Mouse (Mus musculus) heart, adult 2 months (tissue): Measurements from ENCODE around the gene Bach2. TPM values are rescaled to one million over a fixed set of nuclear protein-coding genes. Genes with fewer than 3 reads are reported as not detected.

Experiments
- DNase-seq, 2 experiments: peaks; one replicate each; pipeline ENCODE4 v3.0.0; 2021
- H3K27ac ChIP-seq: fragments of 200-600 bp; 2 replicates; pipeline ENCODE4 v1.8.1; 2022
- H3K27me3 ChIP-seq: fragments of 200-500 bp; 2 replicates; pipeline ENCODE4 v1.6.1; 2012; ENCODE audit warnings: mild to moderate bottlenecking, low read length, inconsistent platforms, mixed read lengths; ENCODE audit not compliant: control insufficient read depth, insufficient read depth
- H3K36me3 ChIP-seq: fragments of 200-500 bp; 2 replicates; pipeline ENCODE4 v1.6.1; 2012; ENCODE audit warnings: low read length, inconsistent platforms; ENCODE audit not compliant: control insufficient read depth, insufficient read depth
- H3K4me1 ChIP-seq: fragments of 200-500 bp; 2 replicates; pipeline ENCODE4 v1.6.1; 2011; ENCODE audit warnings: low read length; ENCODE audit not compliant: control insufficient read depth, insufficient read depth
- H3K4me3 ChIP-seq: fragments of 200-600 bp; 2 replicates; pipeline ENCODE4 v1.8.1; 2022
- H3K79me2 ChIP-seq: fragments of 200-500 bp; replicated peaks from 2 replicates; pipeline ENCODE4 v1.6.1; 2012; ENCODE audit warnings: mild to moderate bottlenecking, inconsistent platforms, low read length, moderate library complexity, mixed read lengths; ENCODE audit not compliant: control insufficient read depth, insufficient read depth
- H3K9ac ChIP-seq: fragments of 200-500 bp; 2 replicates; pipeline ENCODE4 v1.6.1; 2012; ENCODE audit warnings: low read depth, mild to moderate bottlenecking, control low read depth, inconsistent platforms, low read length, mixed read lengths
- CTCF ChIP-seq: fragments of 200-600 bp; IDR thresholded peaks from 2 replicates; pipeline ENCODE4 v1.8.1; 2022; ENCODE audit warnings: antibody characterized with exemption, mild to moderate bottlenecking, moderate library complexity
- EP300 ChIP-seq: fragments of 200-500 bp; IDR thresholded peaks from 2 replicates; pipeline ENCODE4 v1.6.1; 2011; ENCODE audit warnings: low read depth, low read length, control low read depth; ENCODE audit not compliant: insufficient read depth
- POLR2A ChIP-seq: fragments of 200-500 bp; IDR thresholded peaks from 2 replicates; pipeline ENCODE4 v1.6.1; 2011; ENCODE audit warnings: mild to moderate bottlenecking, low read depth, low read length, control low read depth; ENCODE audit not compliant: insufficient read depth
- WGBS: fragments of 180-500 bp; shearing (Covaris S2); methylation state at CpG from one replicate; pipeline ENCODE4 v1.1.7; 2018; 5-methylcytosine and 5-hydroxymethylcytosine counted together
- intact Hi-C: fragments of 180-260 bp; cut with DNase I; formaldehyde crosslinking; loops from one replicate; pipeline ENCODE4 v1.15.1; 2025
- polyA plus RNA-seq: library from polyadenylated mRNA; depleted of rRNA; stranded (reverse); fragments of >200 nt; gene quantifications from 2 replicates; pipeline ENCODE4 v1.2.3, GENCODE M21; 2012
- total RNA-seq, 2 experiments: library from RNA; stranded (reverse); gene quantifications; 2 replicates each; pipeline ENCODE4 v1.2.3; 2021

Gene Bach2
- total and polyA plus RNA-seq, 3 experiments = 2.4 to 4.2 (median 3.9) TPM

DNA sequence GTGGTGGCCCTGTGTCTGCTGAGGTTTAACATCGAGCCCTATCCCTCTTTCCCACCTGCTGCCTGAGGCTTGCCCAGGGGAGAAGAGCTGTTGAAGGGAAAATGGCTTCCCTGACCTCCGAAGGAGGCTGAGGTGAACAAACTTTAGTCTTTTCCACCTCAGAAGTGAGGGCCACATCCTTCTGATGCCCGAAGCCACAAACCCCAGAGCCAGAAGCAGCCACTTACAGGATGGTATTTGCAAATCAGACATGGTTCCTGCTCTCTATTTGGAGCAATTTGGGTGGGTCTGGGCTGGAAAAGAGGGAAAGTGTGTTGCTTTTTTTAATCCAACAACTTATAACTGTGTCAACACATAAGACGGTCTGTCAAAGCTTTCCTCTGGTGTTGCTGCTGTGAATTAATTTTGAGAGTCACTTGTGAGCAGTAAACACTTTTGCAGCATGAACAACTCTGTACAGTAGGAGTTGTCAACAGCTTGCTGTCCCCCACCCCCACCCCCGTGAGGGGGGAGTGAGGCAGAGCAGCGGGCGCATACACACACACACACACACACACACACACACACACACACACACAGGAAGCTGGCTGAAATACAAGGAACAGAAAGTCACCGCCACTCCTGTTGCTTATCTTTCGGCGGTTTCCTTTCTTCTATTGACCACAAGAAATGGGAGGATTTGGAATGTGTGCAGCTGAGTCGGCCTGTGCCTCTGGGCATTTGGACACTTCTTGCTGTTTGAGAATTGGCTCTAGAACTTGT lies 149.1 kb downstream of the Bach2 start:
- WGBS = 19% methylated on average over 11 of the region's 11 CpGs
- peaks cover 21% of the 10 kb centered on the region for H3K4me1 ChIP-seq
- no peaks in the 10 kb centered on the region for H3K27me3 ChIP-seq
- H3K79me2 ChIP-seq = no peaks in the 10 kb centered on the region
- peak; percentile 74 to 84 for DNase-seq
- peaks cover 5% of the 10 kb centered on the region for H3K36me3 ChIP-seq
- H3K4me3 ChIP-seq = no peak overlapping the region
- TF ChIP-seq EP300 (peak; percentile 95), CTCF (no peak), POLR2A (no peak)
- H3K9ac ChIP-seq = no peak overlapping the region
- peak overlapping the region; percentile 66 for H3K27ac ChIP-seq
- intact Hi-C loops = loop anchor here (1.0 to 10.0 kb wide), 6 partner anchors 29 to 147 kb away; no protein-coding TSS in a partner anchor

DNA sequence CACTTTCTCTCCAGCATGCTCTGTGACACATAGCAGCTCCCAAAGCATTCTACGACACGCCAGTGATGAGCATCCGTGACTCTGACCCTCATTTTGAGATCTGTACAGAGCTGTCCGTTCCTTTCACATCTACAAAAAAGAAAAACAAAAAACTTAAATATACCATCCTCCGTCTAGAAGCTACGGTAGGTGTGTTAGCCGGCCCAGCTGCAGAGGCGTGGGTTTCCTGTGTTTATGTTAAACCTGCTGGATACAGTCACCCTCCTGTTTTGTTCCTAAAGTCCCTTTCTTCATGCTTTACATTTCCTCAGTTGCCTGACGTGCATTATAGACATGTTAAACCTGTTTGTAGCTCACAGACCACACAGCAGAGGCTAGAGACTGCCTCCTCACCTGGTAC lies 150.0 kb downstream of the Bach2 start:
- WGBS = 75% methylated on average over 9 of the region's 9 CpGs
- TF ChIP-seq POLR2A (no peak), CTCF (no peak), EP300 (no peak)
- no peaks in the 10 kb centered on the region for H3K79me2 ChIP-seq
- H3K4me3 ChIP-seq = no peak overlapping the region
- peak overlapping the region; percentile 7; the same call in 1 of the 2 replicates for H3K9ac ChIP-seq
- intact Hi-C loops = loop anchor here (5.0 to 10.0 kb wide), 3 partner anchors 51 to 146 kb away; no protein-coding TSS in a partner anchor
- peaks cover 5% of the 10 kb centered on the region for H3K36me3 ChIP-seq
- peaks cover 21% of the 10 kb centered on the region for H3K4me1 ChIP-seq
- no peak for DNase-seq
- peak overlapping the region; percentile 48 for H3K27ac ChIP-seq
- no peaks in the 10 kb centered on the region for H3K27me3 ChIP-seq

DNA sequence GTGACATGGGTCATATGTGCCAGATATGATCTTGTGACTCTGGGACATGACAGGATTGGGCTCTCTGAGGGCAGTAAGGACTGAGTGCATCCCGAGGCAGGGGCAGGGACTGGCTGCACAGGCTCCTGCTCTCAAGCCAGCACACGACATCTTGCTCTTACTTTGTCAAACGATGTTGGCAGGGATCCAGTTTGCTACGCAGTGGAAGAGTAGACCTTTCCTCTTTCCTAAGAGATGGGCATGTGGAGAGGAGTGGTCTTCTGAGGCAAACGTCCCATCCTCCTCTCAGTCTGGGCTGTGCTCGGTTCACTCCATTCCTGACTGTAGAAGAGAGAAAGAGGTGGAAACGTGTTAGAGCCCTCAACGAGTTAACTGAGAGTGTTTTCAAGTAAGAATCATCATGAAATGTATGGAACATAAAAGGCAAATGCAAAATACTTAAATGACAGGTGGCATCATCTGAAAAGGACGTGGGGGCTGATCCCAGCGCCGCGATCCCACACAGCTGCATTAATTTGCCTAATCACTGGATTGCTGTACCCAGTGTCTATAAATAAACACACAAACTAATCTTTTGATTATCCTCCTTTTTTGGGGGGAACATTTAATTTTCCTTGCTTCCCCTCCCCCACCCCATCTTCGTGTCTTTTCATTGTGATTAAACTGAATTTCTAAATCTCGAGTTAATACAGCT lies 150.7 kb downstream of the Bach2 start:
- no peak for DNase-seq
- Histone ChIP-seq H3K27me3 (no peaks in the 10 kb centered on the region), H3K4me3 (no peak overlapping the region), H3K27ac (no peak overlapping the region), H3K9ac (no peak overlapping the region), H3K79me2 (no peaks in the 10 kb centered on the region), H3K4me1 (peaks cover 21% of the 10 kb centered on the region), H3K36me3 (peaks cover 5% of the 10 kb centered on the region)
- WGBS = 60% methylated on average over 14 of the region's 14 CpGs
- intact Hi-C loops = loop anchor here (5.0 to 10.0 kb wide), 3 partner anchors 52 to 146 kb away; no protein-coding TSS in a partner anchor
- TF ChIP-seq POLR2A = no peak
- TF ChIP-seq EP300 = no peak
- TF ChIP-seq CTCF = no peak

DNA sequence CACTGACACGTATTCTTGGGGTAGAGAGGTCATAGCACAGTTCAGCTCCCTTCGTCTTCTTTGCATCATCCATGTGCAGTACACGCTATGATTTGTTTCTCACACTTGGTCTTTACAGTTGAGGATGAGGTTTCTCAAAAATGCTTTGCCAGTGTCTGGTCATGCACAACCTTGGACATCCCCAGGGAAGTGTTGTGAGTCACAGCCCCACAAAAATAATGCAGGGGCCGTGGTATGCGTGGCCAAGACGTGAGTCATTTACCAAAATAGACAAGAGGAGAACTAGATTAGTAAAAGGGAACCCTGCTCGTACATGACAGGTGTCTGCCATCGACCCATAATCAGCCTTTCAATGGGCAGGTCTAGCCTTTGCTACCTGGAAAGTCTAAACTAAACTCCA lies 152.7 kb downstream of the Bach2 start:
- H3K36me3 ChIP-seq = peaks cover 5% of the 10 kb centered on the region
- DNase-seq = no peak
- no peak overlapping the region for H3K9ac ChIP-seq
- TF ChIP-seq POLR2A = no peak
- no peak for TF ChIP-seq EP300
- TF ChIP-seq CTCF = no peak
- H3K27ac ChIP-seq = no peak overlapping the region
- peaks cover 22% of the 10 kb centered on the region for H3K4me1 ChIP-seq
- intact Hi-C loops = no loop called here
- no peak overlapping the region for H3K4me3 ChIP-seq
- WGBS = 52% methylated on average over 8 of the region's 8 CpGs
- no peaks in the 10 kb centered on the region for H3K79me2 ChIP-seq
- no peaks in the 10 kb centered on the region for H3K27me3 ChIP-seq

DNA sequence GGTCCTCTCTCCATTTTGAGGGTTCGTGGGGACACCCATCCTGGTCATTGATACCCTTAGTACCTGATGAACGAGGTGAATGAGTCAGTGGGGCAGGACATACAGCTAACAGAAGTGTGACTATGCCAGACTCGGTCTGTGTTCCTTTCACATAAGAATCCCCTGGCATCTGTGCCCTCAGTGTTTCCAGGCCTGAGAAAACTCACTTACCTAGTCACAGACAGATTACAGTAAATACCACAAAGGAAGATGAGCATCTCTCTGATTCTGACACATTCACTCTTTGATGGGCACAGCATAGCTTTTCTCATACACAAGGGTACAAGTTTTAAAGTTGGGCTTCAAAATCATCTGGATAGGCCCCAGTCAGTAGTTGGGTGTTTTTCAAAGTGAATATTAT lies 154.6 kb downstream of the Bach2 start:
- Histone ChIP-seq H3K27me3 (no peaks in the 10 kb centered on the region), H3K4me1 (peaks cover 16% of the 10 kb centered on the region), H3K36me3 (peaks cover 4% of the 10 kb centered on the region), H3K9ac (no peak overlapping the region), H3K27ac (no peak overlapping the region), H3K4me3 (no peak overlapping the region), H3K79me2 (no peaks in the 10 kb centered on the region)
- TF ChIP-seq POLR2A (no peak), EP300 (no peak), CTCF (no peak)
- no peak for DNase-seq
- 84% methylated on average over 3 of the region's 3 CpGs for WGBS
- intact Hi-C loops = no loop called here

DNA sequence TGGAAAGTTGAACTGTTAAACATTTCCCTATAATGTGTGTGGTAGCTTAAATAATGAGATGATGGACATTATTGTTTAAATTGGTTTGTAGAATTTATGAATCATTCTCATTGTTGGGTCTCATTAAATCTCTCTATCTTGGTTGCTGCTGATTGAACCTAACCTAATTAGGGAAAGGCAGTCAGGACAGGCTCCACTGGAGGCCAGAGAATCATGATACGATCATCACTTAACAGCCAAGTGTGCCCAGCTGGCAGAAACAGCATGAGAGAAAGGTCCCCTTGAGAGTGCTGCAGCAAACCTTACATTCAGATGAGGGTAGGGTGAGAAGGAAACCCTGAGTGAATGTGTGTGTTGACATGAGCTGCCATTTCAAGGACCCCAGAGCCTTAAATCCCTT lies 155.3 kb downstream of the Bach2 start:
- Histone ChIP-seq H3K4me1 (peaks cover 10% of the 10 kb centered on the region), H3K36me3 (no peaks in the 10 kb centered on the region), H3K27ac (no peak overlapping the region), H3K4me3 (no peak overlapping the region), H3K27me3 (no peaks in the 10 kb centered on the region), H3K79me2 (no peaks in the 10 kb centered on the region), H3K9ac (no peak overlapping the region)
- TF ChIP-seq POLR2A = no peak
- no peak for TF ChIP-seq CTCF
- no peak for TF ChIP-seq EP300
- intact Hi-C loops = no loop called here
- no peak for DNase-seq
- 86% methylated on average over 1 of the region's 1 CpGs for WGBS
